Mouse (Mus musculus): ENCODE measurements around the gene Iqch.

Gene Iqch

GRCm38 (mm10) chr9:63377270-63378142 lies 224.8 kb downstream of the Iqch start, which contains the start of gene Map2k5:
Map2k5 (minus strand) TSS chr9:63377902.
- in situ Hi-C loops (cut with MboI, MseI): no loop called here

- in situ Hi-C loops (cut with MboI, MseI): no loop called here
Observed at GRCm38 (mm10) chr9:63373315-63373714, 229.0 kb downstream of the Iqch start.

- in situ Hi-C loops (cut with MboI, MseI): no loop called here
Observed at GRCm38 (mm10) chr9:63372541-63372940, 229.8 kb downstream of the Iqch start.
